Mouse (Mus musculus) urinary bladder, postnatal 25 days (tissue): ENCODE measurements around the gene Cacna1b.

Experiments
- DNase-seq: peaks from one replicate; pipeline ENCODE4 v3.0.0; 2022; ENCODE audit warnings: low spot score

The Cacna1b gene

DNA sequence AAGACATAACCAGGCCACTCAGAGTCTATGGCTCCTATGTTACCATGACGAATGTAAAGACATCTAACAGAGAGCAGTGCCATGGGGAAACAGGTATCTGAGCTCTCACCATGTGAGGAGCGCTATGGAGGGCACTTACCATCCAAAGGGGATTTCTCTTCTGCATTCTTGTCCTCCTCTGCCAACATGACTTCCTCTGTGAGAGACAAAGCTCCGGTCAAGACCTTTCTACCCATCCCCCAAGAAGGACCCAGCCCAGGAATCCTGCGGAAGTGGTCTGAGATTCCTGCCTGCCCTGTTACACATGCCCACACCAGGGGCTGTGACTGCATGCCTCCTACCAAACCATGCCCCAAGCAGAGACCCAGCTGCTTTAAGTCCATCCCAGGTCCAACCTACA, 44.0 kb downstream of the Cacna1b start:
- no peak for DNase-seq

- no peak for DNase-seq
Observed at GRCm38 (mm10) chr2:24717963-24718362, 45.0 kb downstream of the Cacna1b start.

DNA sequence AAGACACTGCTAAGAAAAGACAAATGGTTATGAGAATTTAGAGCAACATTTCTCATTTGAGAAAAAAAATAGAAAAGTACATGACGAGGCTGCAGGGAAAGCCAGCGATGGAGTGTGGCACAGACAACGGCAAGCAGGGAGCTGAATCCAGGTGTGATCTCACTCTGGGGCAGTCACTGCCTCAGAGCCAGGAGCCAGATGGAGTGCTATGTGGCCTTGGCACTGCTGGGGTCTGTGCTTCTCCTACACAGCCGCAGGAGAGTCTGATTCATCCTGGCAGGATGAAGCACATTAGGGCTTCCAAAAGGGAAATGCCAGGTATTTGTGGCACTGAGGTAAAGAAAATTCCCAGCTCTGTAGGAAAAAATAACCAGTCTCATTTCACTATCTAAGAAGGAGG, 45.5 kb downstream of the Cacna1b start:
- no peak for DNase-seq

DNA sequence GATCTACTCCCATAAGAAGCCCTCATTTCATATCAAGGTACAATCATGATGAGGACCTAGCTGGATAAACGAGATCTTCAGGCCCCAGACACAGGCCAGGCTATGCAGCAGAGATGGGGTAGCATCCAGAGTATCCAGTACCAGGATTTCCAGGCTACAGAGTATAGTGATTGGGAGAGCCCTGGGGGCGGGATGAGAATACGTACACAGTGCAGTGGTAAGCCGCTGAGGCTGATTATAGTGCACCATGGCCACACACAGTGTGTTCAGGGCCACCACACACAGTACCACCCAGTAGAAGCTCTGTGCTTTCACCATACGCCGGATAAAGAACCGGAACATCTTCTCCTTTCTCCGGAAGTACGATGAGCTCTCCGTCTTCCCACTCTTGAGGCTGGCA, 57.0 kb downstream of the Cacna1b start:
- no peak for DNase-seq

DNA sequence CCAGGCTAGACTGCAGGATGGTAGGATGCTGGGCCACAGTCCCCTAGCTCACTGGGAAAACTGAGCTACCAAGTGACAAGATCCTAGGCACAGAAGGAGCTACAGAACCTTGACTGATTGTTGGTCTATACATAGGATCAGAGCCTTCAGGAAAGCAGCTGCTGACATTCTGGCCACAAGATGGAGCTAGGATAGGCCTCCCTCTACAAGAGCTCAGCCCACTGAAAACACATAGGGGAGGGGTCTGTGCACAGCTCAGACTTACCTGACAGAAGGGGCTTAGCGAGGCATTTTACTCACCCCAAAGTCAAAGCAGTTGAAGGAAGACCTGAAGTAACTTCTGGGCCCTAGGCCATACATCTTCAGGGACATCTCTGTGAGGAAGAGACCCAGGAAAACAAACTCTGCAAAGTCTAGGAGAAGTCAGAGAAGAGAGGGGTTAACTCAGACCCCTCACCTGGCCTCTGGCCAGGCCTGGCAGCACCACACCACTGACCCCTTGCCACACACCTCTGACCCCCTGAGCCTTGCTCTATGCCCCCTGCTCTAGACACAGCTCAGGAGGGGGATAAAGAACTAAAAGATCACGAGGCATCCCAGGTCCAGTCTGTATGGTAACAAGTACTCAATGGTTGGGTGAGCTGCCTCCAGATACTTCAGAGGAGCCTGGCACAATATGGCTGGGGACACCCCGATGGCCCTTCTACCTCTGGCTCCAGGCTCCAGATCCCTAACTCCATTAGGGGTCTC, 60.6 kb downstream of the Cacna1b start:
- DNase-seq, result no peak

GRCm38 (mm10) chr2:24697281-24697980, 65.5 kb downstream of the Cacna1b start:
- no peak for DNase-seq

GRCm38 (mm10) chr2:24692371-24692770, 70.6 kb downstream of the Cacna1b start:
- no peak for DNase-seq

GRCm38 (mm10) chr2:24690356-24690755, 72.6 kb downstream of the Cacna1b start:
- DNase-seq, result no peak

DNA sequence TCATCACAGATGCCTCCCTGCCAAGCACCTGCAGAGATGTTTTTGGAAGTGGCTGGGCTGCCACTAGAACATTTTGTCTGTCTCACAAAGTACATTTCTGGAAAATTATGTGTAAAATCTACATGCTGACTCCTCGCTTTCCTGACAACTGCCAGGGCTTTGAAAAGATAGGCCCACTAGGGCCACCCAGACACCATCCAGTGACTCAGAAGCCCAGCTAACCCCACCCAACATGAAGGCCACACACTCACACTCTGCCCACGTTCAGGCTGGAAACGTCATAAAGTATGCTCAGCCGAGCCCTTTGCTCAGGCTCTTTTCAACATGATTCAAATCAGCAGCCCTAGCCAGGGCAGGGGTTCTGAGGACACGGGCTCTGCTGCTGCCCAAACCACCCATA, 77.6 kb downstream of the Cacna1b start:
- DNase-seq, result no peak

GRCm38 (mm10) chr2:24684796-24685195, 78.2 kb downstream of the Cacna1b start:
- DNase-seq, result no peak

DNA sequence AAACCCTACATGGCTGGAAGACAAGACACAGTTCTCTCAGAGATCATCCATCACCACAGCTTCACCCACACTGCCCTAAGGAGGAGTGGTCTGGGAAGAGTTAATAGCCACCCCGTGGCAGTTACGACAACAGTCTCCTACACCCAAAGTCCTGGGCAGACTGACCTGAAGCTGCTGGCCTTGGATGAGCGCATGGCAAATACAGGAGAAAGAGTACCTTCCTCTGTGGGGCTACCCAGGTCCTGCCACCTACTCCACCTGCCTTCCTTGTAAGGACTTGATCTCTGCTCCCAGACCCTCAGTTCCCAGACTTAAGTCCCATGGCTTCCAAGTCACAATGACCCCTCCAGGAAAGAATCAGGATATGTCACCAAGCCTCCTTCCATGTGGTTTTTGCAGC, 79.7 kb downstream of the Cacna1b start:
- DNase-seq, result no peak

GRCm38 (mm10) chr2:24680731-24681130, 82.2 kb downstream of the Cacna1b start:
- no peak for DNase-seq

DNA sequence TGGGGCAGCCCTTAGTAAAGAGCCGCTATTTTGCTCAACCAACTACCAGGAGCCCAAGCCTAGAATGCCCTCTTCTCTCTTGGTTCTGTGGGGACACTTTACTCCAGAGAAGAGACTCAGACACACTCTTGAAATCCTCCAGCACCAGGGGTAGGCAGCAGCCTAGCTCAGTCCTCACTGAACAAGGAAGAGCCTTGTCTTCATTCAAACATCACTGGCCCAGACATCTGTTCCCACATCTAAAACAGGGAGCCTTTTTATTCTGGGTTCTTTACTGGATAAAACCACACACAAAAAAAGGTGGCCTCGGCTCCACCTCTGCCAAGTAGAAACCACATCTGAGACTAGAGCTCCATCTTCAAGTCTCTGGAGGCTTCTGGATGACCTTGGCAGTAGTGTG, 82.8 kb downstream of the Cacna1b start:
- no peak for DNase-seq

- peak; percentile 17 for DNase-seq
Observed at GRCm38 (mm10) chr2:24679012-24679651, 83.8 kb downstream of the Cacna1b start.

DNA sequence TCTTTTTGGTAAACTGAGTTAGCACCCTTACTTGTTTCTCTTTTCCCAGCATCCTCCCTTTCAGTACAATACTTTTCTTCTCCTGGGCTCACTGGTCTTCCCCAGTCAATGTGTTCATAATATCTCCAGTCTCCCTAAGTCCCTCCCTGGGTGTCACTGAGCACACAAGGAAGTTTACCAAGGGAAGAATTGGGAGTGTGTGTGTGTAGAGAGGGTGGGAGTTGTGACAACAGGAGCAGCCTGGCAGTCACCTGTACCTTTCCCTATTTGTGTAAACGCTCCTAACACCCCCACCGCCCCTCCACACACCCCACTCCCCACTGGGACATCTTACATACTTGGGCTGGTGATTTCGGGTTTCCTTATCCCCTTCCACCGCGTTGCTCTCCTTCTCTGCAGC, 84.4 kb downstream of the Cacna1b start:
- no peak for DNase-seq

DNA sequence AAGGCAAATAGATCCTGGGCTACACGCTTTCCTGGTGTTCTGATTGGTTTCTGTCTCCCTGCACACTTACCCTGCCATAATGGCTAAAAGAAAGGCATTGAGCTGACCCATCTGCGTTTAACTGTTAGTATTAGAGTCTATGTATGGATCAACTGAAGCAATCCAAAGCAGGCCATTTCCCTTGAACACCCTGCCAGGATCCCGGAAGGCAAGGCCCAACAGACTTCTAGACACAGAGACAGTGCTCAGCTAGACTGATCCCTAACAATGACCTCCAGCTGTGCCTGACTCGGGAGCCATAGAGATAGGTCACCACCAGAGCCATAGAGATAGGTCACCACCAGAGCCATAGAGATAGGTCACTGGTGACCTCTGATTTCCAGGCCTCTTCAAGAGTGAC, 84.8 kb downstream of the Cacna1b start:
- DNase-seq, result no peak

DNA sequence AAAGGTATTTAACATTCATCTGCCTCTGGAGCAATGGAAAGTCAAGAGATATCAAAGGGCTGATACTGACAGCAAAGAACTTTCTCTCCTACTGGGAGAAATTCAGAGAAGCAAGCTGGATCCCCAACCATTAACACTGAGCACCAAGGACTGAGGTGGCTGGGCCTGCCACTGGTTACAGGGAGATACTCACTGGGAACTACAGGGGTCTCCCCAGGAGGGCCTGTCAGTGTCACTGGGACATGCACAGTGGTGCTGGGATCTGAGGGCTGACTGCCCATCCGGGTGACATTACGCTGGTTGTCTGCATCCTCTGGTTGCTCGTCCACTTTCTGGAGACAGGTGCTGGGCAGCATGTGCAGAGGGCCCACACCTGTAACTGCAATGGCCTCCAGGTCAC, 85.3 kb downstream of the Cacna1b start:
- DNase-seq, result no peak

DNA sequence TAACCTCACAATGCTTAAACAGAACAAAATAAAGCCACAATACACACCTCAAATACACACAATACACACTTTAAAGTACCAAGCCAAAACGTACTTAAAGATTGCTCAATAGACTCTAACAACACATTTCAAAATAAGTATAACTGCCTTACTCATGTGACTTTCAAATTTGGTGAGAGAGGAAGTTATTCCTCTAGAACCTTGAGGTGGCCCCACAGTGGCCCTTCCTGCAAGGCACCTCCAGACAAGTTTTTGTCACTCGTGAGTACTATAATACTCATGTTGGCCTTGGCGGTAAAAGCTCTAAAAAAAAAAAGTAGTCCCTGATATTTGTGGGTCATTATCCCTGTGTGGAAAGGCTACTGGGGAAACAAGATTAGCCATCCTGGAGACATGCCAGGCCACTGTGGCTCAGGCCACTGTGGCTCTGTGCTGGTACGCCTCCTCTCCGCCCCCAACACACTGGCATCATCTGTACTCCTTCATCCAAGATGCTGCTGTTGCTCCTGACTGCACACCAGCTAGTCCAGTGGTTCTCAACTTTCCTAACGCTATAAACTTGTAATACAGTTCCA, 88.4 kb downstream of the Cacna1b start:
- DNase-seq, result no peak

GRCm38 (mm10) chr2:24668598-24668997, 94.4 kb downstream of the Cacna1b start:
- no peak for DNase-seq

- no peak for DNase-seq
Observed at GRCm38 (mm10) chr2:24664678-24665257, 98.2 kb downstream of the Cacna1b start.

DNA sequence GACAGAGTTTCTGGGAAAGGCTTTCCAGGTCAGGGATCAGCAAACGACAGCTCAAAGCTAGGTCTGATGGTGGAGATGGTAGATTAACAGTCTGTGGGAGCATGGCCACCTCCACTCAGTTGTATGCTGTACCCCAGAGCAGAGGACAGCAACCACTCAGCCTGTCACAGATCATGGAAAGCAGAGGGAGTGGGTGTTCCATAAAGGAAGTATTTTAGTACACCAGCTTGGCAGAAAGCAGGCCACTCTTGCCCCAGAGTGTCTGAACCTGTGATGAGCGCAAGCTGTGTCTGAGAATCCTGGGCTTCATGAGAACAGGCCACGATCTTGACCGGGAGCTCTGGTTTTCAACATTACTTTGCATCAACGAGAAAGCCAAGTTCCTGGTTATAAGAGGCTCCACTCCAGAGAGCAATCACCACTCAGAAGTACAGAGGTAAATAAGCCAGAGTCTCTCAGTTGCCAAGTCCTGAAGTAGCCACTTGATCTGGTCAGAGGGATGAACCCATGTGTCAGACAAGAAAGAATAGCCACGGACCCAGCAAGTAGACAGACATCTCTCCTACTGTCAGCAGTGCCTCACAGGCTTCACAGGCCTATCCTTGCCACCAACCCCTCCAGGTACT, 103.7 kb downstream of the Cacna1b start:
- no peak for DNase-seq

- no peak for DNase-seq
Observed at GRCm38 (mm10) chr2:24648503-24648902, 114.4 kb downstream of the Cacna1b start.
